Mouse (Mus musculus) heart, adult 2 months (tissue): Measurements from ENCODE around the gene Mybbp1a.

Experiments used
- CTCF ChIP-seq: fragments of 200-600 bp; IDR thresholded peaks from 2 replicates; pipeline ENCODE4 v1.8.1; 2022; ENCODE audit warnings: antibody characterized with exemption, mild to moderate bottlenecking, moderate library complexity
- EP300 ChIP-seq: fragments of 200-500 bp; IDR thresholded peaks from 2 replicates; pipeline ENCODE4 v1.6.1; 2011; ENCODE audit warnings: low read depth, low read length, control low read depth; ENCODE audit not compliant: insufficient read depth
- POLR2A ChIP-seq: fragments of 200-500 bp; IDR thresholded peaks from 2 replicates; pipeline ENCODE4 v1.6.1; 2011; ENCODE audit warnings: mild to moderate bottlenecking, low read depth, low read length, control low read depth; ENCODE audit not compliant: insufficient read depth

- TF ChIP-seq CTCF (no peak), EP300 (peak; percentile 85), POLR2A (no peak)
These were observed 33.6 kb upstream of the Mybbp1a start for GRCm38 (mm10) chr11:72407574-72407973.
